Mouse (Mus musculus) megakaryocyte, adult 5-6 weeks (primary cell): ENCODE data around the gene Hoxc10. TPM values are rescaled to one million over a fixed set of nuclear protein-coding genes. Genes with fewer than 3 reads are reported as not detected.

ENCODE experiments used
- ATAC-seq: 2 replicates; pipeline ENCODE4 v1.8.0; 2016; ENCODE audit warnings: mild to moderate bottlenecking, inconsistent platforms; ENCODE audit not compliant: poor library complexity, severe bottlenecking
- total RNA-seq, 2 experiments: library from RNA; stranded (forward) in 1 of 2; stranded (reverse) in 1 of 2; fragments of 153-499, 151-499 nt in 1 of 2; fragments of 221-1000, 200-1000 nt in 1 of 2; gene quantifications; 2 replicates each; pipeline versions ENCODE4 v1.2.3 to v1.2.4; 2015 to 2017

The Hoxc10 gene
- total RNA-seq (2015) (not detected in 2 replicates), total RNA-seq (2017) (not detected in 2 replicates)

- ATAC-seq = no peak
Measured at GRCm38 (mm10) chr15:102966776-102967311, at the start of gene Hoxc10. TSS of gene Hoxc10 (plus strand) at chr15:102966796.

GRCm38 (mm10) chr15:102917972-102918572 is 48.5 kb upstream of the Hoxc10 start:
- ATAC-seq = no peak

GRCm38 (mm10) chr15:102918611-102919265 is 47.9 kb upstream of the Hoxc10 start:
- no peak for ATAC-seq

- no peak for ATAC-seq
Measured at GRCm38 (mm10) chr15:102919336-102920180, 47.0 kb upstream of the Hoxc10 start.

DNA sequence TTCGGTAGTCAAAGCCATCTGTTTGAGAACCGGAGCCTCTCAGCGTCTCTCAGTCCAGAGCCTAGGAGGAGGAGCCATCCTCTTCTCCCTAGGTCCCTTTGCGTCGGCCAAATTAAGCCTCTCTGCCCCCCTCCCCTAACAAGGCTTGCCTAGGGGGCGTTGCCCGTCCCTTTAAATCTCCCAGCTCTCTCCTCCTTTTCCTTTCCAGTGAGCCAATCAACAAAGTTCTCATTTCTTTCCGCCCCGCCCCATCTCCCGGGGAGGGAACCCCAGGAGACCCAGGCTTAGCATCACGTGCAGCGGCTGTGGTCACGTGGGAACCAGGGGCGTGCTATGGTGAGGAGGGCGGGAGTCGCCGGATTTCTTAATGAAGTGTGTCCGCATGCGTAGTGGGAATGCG is 46.0 kb upstream of the Hoxc10 start:
- no peak for ATAC-seq

DNA sequence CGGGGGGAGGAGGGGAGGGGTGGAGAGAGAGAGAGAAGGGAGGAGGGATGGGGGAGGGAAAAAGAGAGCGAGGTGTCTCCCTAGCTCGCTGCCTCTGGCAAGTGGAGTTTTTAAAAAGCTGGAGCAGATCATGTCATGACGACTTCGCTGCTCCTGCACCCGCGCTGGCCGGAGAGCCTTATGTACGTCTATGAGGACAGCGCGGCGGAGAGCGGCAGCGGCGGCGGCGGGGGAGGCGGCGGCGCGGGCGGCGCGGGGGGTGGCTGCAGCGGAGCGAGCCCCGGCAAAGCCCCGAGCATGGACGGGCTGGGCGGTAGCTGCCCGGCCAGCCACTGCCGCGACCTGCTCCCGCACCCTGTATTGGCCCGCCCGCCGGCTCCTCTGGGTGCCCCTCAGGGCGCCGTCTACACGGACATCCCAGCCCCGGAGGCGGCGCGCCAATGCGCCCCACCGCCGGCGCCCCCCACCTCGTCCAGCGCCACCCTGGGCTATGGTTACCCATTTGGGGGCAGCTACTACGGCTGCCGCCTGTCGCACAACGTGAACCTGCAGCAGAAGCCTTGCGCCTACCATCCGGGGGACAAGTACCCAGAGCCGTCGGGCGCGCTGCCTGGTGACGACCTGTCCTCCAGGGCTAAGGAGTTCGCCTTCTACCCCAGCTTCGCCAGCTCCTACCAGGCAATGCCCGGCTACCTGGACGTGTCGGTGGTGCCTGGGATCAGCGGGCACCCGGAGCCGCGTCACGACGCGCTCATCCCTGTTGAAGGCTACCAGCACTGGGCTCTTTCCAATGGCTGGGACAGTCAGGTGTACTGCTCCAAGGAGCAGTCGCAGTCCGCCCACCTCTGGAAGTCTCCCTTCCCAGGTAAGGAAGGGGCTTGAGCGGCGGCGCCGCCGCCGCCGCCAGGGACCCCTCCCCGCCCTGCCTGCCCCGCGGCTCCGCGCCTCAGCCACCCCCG is 45.3 kb upstream of the Hoxc10 start, which contains the start of gene Hoxc13:
Gene Hoxc13, plus strand, starts transcription at position 51 of the 959 bp plus-strand sequence.
- ATAC-seq = no peak

DNA sequence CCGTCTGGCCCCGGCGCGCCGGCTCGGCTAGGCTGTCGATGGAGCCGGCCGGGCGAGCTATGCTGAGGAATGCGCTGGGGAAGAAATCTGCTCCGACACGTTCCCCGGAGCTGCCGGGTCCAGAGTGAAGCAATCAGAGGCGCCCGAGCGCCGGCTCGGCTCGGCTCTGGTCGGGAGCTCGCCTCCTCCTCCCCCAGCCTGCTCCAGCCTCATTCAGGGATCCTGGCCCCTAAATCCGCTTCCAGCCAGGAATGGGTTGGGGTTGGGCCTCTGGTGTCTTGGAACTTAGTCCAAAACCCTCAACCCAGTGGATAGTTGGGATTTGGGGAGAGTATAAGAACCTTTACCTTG is 44.6 kb upstream of the Hoxc10 start:
- no peak for ATAC-seq

DNA sequence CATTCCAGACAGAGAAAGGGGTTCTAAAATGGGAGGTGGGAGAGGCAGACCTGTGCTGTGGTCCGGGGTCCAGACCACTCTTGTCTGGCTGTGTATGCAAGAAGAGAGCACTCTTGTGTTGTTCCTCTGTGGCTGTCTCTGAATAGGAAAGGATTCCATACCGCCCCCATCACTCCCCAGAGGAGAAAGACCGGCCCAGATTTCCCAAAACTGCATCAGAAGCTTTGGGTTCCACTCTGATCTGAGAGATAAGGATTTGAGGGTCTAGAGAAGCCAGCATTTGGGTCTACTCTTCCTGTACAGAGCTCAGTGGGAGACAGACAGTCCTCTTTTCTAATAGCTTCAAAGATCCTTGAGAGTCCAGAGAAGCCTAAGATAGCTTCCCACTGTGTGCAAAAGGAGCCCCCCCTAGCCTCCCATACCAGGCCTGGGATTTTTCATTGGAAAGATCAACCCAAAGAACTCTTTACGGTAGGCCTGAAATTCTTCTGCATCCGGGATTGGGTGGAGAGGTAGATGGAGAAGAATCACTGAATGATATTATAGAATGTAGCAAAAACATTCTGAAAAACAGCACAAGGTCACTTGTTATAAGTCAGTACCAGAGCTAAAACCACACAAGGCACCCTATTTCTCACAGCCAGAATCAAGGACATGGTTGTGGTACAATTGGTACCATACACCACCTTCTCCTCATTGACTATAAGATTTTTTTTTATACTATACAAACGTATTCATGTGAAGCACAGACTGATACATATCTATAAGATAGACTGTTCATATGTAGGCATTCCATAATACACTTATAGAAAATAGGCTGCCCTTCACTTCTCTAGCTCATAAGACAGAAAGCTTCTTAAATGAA is 43.7 kb upstream of the Hoxc10 start:
- ATAC-seq = no peak

DNA sequence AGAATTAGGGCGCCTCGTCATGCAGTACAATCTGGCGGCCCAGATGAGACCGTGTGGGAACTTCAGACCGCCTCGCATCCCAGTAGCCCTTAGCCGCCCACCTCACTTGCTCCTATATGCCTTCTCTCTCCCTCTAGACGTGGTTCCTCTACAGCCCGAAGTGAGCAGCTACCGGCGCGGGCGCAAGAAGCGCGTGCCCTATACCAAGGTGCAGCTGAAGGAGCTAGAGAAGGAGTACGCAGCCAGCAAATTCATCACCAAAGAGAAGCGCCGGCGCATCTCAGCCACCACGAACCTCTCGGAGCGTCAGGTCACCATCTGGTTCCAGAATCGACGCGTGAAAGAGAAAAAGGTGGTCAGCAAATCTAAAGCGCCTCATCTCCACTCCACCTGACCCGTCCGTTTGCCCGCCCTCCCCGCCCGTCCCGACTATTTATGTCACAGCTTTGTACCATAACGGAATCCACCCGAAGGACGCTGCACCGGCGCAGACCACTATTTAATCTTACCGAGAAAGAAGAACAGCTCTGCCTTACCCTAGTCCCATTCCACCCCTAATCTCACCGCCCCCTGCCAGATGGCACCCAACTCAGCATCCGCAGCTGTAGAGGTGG is 39.5 kb upstream of the Hoxc10 start:
- no peak for ATAC-seq

DNA sequence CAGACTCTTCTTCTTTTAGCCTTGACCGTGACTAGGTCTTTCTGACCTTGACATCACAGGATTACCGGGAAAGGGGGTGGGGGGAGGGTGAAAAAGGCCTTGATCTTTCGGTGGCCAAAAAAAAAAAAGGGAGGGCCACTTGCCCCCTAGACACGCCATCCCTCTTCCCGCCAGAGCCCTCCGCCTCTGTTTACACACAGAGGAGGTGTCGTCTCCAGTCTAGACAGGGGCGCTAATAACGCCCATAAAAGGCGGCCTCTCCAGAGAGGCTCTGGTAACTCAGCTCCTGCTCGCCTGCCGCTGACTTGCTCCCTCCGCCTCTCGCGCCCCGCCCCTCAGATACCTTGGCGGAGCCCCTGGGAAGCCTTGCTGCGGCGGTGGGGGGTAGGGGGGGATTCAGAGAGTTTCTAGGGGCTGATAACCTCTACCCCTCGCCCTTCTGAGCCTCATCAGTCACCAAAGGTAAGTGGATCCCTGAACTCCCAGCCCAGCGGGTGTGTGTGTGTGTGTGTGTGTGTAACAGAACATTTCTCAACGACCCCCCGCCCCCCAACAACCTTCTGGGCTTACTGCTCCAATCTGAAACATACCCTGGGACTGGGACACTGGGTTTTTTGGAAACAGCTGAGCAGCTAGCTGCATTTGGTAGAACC is 34.8 kb upstream of the Hoxc10 start:
- ATAC-seq = no peak

GRCm38 (mm10) chr15:102934438-102934837 is 32.2 kb upstream of the Hoxc10 start:
- no peak for ATAC-seq

GRCm38 (mm10) chr15:102934897-102935296 is 31.7 kb upstream of the Hoxc10 start:
- no peak for ATAC-seq

- ATAC-seq = no peak
Measured at GRCm38 (mm10) chr15:102936279-102936972, 30.2 kb upstream of the Hoxc10 start, which contains the start of gene Hoxc12. TSS of gene Hoxc12 (plus strand) at chr15:102936757.

GRCm38 (mm10) chr15:102937036-102937666 is 29.4 kb upstream of the Hoxc10 start:
- no peak for ATAC-seq

DNA sequence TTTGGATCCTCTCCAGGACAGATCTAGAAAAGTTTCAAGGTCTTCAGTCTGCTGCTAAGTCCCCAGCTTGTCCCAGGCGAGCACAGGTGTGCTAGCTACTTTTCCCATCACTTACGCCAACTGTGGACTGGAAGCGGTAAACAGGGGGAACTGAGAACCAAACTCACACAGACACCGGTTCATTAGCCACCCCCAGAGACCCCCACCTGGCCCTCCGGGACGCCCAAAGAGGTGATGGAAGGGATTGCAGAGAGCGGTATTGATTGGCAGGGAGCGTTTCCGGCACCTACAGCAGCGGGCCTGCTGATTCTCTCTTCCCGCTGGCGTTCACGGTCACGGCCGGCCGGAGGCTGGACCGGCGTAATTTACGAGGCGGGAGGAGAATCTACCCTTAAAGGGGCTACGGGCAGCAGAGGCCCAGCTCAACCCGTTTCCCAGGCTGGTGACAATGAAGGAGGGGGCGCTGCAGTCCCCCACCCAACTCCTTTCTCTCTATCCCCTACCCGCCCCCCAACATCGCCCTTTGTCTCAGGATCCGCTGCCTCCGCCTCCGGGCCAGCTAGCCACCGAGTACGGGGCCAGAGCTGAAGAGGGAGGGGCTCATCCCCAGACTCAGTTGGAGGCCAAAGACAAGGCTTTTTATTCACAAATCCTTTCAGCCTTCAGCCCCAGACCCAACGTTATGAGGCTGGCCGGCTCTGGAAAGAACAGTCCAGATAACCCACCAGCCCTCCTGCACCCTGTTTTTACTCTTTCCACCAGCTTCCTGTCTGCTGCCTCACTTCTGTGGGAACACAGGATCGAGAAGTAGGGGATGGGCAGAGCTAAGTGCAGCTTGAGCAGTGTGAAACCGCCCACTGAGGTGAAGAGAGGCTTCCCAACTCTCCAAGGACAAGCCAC is 27.1 kb upstream of the Hoxc10 start:
- no peak for ATAC-seq

GRCm38 (mm10) chr15:102942739-102943467 is 23.7 kb upstream of the Hoxc10 start:
- no peak for ATAC-seq
